Mouse (Mus musculus) MEL (cell line): ENCODE results near the gene Eif2s2.

Experiments
- CTCF ChIP-seq, 3 experiments: IDR thresholded peaks in 2 of 3; conservative IDR thresholded peaks in 1 of 3; 2 replicates each; pipeline ENCODE4 v1.5.1; 2011 to 2012; ENCODE audit warnings: low read length in 3 of 3, low read depth in 2 of 3, mild to moderate bottlenecking in 2 of 3, improper control_type of control experiment in 1 of 3, inconsistent platforms in 1 of 3, mixed read lengths in 1 of 3, moderate library complexity in 1 of 3; ENCODE audit not compliant: control insufficient read depth in 1 of 3, insufficient read depth in 1 of 3, poor library complexity in 1 of 3, severe bottlenecking in 1 of 3
- RAD21 ChIP-seq: IDR thresholded peaks from 2 replicates; pipeline ENCODE4 v1.6.1; 2011; ENCODE audit warnings: mild to moderate bottlenecking, low read depth, low read length, improper control_type of control experiment
- TAL1 ChIP-seq: IDR thresholded peaks from 2 replicates; pipeline ENCODE4 v1.6.1; 2012; ENCODE audit warnings: mild to moderate bottlenecking, inconsistent platforms, low read length, moderate library complexity, mixed read lengths

DNA sequence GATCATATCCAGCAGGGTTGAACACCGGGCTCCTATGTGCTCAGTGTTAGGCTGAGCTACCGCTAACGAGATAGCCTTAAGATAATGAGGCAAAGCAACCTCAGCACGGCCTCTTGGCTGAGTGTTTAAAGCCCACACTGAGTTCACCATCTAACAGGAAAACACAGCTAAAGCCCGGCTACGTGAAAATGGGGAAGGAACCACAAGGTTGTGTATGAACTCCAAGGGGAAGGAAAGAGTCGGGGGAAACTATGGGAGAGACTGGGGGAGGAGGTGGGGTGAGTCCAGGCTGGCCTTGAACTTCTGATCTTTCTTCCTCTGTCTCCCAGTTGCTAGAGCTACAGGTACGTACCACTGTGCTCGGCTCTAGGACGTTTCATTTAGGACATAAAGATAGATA, 49.2 kb upstream of the Eif2s2 start:
- TF ChIP-seq RAD21 (no peak), CTCF (IDR thresholded peaks at IDR 0.05 in 2 of 3, conservative IDR thresholded peaks at IDR 0.05 in 1 of 3; ENCODE audit: control insufficient read depth in 1 of 3, insufficient read depth in 1 of 3, low read depth in 2 of 3, low read length in 3 of 3, poor library complexity in 1 of 3, severe bottlenecking in 1 of 3) (no peak), TAL1 (no peak)
